Mouse (Mus musculus): ENCODE measurements around the gene Olfr318.
"Not testable (repeated sequence)": the region's sequence is repeated elsewhere in the genome, so short reads cannot be mapped to it uniquely, and the experiment has no call there.

DNA sequence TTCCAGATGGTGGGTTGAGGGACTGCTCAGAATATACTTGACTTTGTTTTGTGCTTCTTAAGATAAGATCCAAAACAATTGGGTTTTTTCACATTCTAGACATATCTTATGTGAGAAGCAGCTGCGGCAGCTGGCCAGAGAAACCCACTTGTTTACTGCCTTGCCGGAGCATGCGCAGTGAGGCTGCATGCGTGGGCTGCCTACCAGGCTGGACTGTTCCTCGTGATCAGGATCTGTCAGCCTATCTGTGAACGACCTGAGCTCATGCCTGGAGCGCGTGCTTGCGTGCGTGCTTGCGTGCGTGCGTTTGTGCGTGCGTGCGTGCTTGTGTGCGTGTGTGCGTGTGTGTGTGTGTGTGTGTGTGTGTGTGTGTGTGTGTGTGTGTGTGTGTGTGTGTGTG is 27.3 kb upstream of the Olfr318 start:
- TF ChIP-seq GATA1 (IDR thresholded peaks at IDR 0.05; ENCODE audit: borderline replicate concordance, low read length); FLI1 (IDR thresholded peaks at IDR 0.05; ENCODE audit: low read length): not testable (repeated sequence)

Measured in megakaryocyte, embryonic 14.5 days (primary cell).